Mouse (Mus musculus) heart, adult 9 months (tissue): ENCODE measurements at regions not wholly inside any gene's neighbourhood (a gene's known extent, or its start where the extent isn't known, plus 50 kb on each side); places are given as distances from the start of the nearest gene placed in this dataset.
A peak's percentile ranks its signal among the peaks of the same experiment; 100 is the strongest.

ENCODE experiments used
- DNase-seq, 2 experiments: peaks; one replicate each; pipeline ENCODE4 v3.0.0; 2022; ENCODE audit warnings: low spot score in 2 of 2

- no peak for DNase-seq
Observed at GRCm38 (mm10) chr2:106318695-106319266, 315.4 kb upstream of the Dnajc24 start.

- no peak for DNase-seq
Observed at GRCm38 (mm10) chr2:106346781-106347180, 343.4 kb upstream of the Dnajc24 start.

GRCm38 (mm10) chr2:106347249-106347648 lies 343.9 kb upstream of the Dnajc24 start:
- DNase-seq: no peak

GRCm38 (mm10) chr2:106355565-106355964 lies 337.5 kb upstream of the Mpped2 start:
- DNase-seq: no peak

GRCm38 (mm10) chr2:106355984-106356547 lies 337.0 kb upstream of the Mpped2 start:
- peak in 1 of 2 experiments; percentile 28 for DNase-seq

- no peak for DNase-seq
Observed at GRCm38 (mm10) chr2:106368641-106369040, 324.4 kb upstream of the Mpped2 start.

GRCm38 (mm10) chr2:106383415-106384285 lies 309.4 kb upstream of the Mpped2 start:
- DNase-seq: no peak

GRCm38 (mm10) chr2:106384286-106384595 lies 308.8 kb upstream of the Mpped2 start:
- DNase-seq: no peak

GRCm38 (mm10) chr2:106384842-106385241 lies 308.2 kb upstream of the Mpped2 start:
- DNase-seq: no peak

- no peak for DNase-seq
Observed at GRCm38 (mm10) chr2:106412158-106412557, 280.9 kb upstream of the Mpped2 start.

- no peak for DNase-seq
Observed at GRCm38 (mm10) chr2:106415474-106416019, 277.5 kb upstream of the Mpped2 start.

- no peak for DNase-seq
Observed at GRCm38 (mm10) chr2:106418181-106418580, 274.9 kb upstream of the Mpped2 start.

- DNase-seq: no peak
Observed at GRCm38 (mm10) chr2:106424974-106425373, 268.1 kb upstream of the Mpped2 start.

- DNase-seq: no peak
Observed at GRCm38 (mm10) chr2:106425451-106425881, 267.6 kb upstream of the Mpped2 start.

- DNase-seq: no peak
Observed at GRCm38 (mm10) chr2:106426010-106426409, 267.1 kb upstream of the Mpped2 start.

- DNase-seq: no peak
Observed at GRCm38 (mm10) chr2:106427237-106427636, 265.8 kb upstream of the Mpped2 start.

- no peak for DNase-seq
Observed at GRCm38 (mm10) chr2:106428909-106429308, 264.2 kb upstream of the Mpped2 start.

- peak; percentile 4 to 16 for DNase-seq
Observed at GRCm38 (mm10) chr2:106431141-106431540, 261.9 kb upstream of the Mpped2 start.

GRCm38 (mm10) chr2:106431637-106432199 lies 261.4 kb upstream of the Mpped2 start:
- no peak for DNase-seq

GRCm38 (mm10) chr2:106436136-106436535 lies 256.9 kb upstream of the Mpped2 start:
- DNase-seq: no peak

GRCm38 (mm10) chr2:106454310-106454974 lies 238.6 kb upstream of the Mpped2 start:
- DNase-seq: no peak

- no peak for DNase-seq
Observed at GRCm38 (mm10) chr2:106455039-106455438, 238.0 kb upstream of the Mpped2 start.
